Mouse (Mus musculus): ENCODE measurements around the gene Babam2. TPM values are rescaled to one million over a fixed set of nuclear protein-coding genes. Genes with fewer than 3 reads are reported as not detected.

Gene Babam2
- polyA plus RNA-seq, 1 experiment = 77.2 TPM

DNA sequence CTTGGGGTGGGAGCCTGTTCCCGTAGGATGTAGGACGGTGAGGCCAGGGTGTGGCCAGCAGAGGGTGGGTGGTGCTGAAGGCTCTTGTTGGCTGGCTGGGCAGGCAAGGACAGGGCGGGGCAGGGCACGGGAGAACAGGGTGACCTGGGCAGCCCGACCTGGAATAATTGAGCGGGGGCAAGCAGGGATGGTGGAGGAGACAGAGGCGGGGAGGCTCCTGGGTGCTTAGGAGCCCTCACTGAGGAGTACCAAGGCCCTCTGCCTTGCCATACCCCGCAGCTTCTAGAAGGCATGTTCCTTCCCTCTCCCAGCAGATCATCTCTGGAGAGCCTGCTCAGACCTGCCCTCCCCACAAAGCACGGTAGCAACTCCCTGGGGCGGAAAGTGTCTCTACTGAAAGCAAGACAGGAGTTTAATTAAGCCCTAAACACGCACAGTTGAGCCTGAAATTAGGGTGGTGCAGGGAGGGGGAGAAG lies 423.5 kb downstream of the Babam2 start:
- TF ChIP-seq SRF (IDR thresholded peaks at IDR 0.05; ENCODE audit: control insufficient read depth, insufficient read length, low read depth) (no peak), MAX (IDR thresholded peaks at IDR 0.05; ENCODE audit: low read depth) (no peak), E2F4 (IDR thresholded peaks at IDR 0.05; ENCODE audit: insufficient read depth) (no peak), POLR2A (IDR thresholded peaks at IDR 0.05; ENCODE audit: insufficient read length, low read depth) (no peak), MYOD1 (IDR thresholded peaks at IDR 0.05; ENCODE audit: control insufficient read depth in 1 of 3, insufficient read length in 2 of 3, low read depth in 2 of 3) (no peak), TCF12 (IDR thresholded peaks at IDR 0.05; ENCODE audit: insufficient read depth, poor library complexity, severe bottlenecking) (no peak), MYOG (IDR thresholded peaks at IDR 0.05; ENCODE audit: control insufficient read depth in 1 of 3, insufficient read depth in 1 of 3, insufficient read length in 2 of 3, low read depth in 2 of 3) (no peak), USF1 (IDR thresholded peaks at IDR 0.05; ENCODE audit: low read depth) (no peak), POLR2AphosphoS2 (IDR thresholded peaks at IDR 0.05; ENCODE audit: insufficient read length, low read depth) (no peak), TCF3 (IDR thresholded peaks at IDR 0.05; ENCODE audit: insufficient read length, low read depth) (no peak), CEBPB (IDR thresholded peaks at IDR 0.05; ENCODE audit: insufficient read depth, poor library complexity, severe bottlenecking) (no peak), REST (IDR thresholded peaks at IDR 0.05; ENCODE audit: insufficient read depth, insufficient read length) (no peak)
- no peaks in the 10 kb centered on the region for H3K36me3 ChIP-seq (ENCODE audit: control insufficient read depth, insufficient read depth)

DNA sequence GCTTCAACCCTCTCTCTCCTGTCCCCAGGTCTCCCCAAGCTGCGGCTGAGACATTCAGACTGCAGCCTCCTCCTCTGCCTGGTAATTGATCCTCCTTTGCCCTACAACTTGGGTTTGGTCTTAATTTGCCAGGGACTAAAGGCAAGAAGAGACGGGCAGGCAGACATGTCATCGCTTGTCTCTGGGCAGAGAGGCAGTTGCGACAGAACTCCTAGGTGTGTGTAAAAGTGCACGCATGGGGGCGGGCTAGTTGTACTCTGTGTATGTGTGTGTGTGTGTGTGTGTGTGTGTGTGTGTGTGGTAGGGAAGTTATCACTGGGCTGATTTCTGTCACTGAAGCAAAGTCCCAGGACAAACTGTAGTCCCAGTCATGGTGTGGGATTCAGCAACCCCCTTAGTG lies 424.5 kb downstream of the Babam2 start:
- no peaks in the 10 kb centered on the region for H3K27me3 ChIP-seq (ENCODE audit: control insufficient read depth, insufficient read depth, insufficient read length)
- no peaks in the 10 kb centered on the region for H3K36me3 ChIP-seq (ENCODE audit: control insufficient read depth, insufficient read depth)
- TF ChIP-seq MYOD1 (IDR thresholded peaks at IDR 0.05; ENCODE audit: control insufficient read depth in 1 of 3, insufficient read length in 2 of 3, low read depth in 2 of 3) (no peak), POLR2A (IDR thresholded peaks at IDR 0.05; ENCODE audit: insufficient read length, low read depth) (no peak), USF1 (IDR thresholded peaks at IDR 0.05; ENCODE audit: low read depth) (no peak), SRF (IDR thresholded peaks at IDR 0.05; ENCODE audit: control insufficient read depth, insufficient read length, low read depth) (no peak), POLR2AphosphoS2 (IDR thresholded peaks at IDR 0.05; ENCODE audit: insufficient read length, low read depth) (no peak), CEBPB (IDR thresholded peaks at IDR 0.05; ENCODE audit: insufficient read depth, poor library complexity, severe bottlenecking) (no peak), TCF12 (IDR thresholded peaks at IDR 0.05; ENCODE audit: insufficient read depth, poor library complexity, severe bottlenecking) (no peak), TCF3 (IDR thresholded peaks at IDR 0.05; ENCODE audit: insufficient read length, low read depth) (no peak), MYOG (IDR thresholded peaks at IDR 0.05; ENCODE audit: control insufficient read depth in 1 of 3, insufficient read depth in 1 of 3, insufficient read length in 2 of 3, low read depth in 2 of 3) (no peak), REST (IDR thresholded peaks at IDR 0.05; ENCODE audit: insufficient read depth, insufficient read length) (no peak), MAX (IDR thresholded peaks at IDR 0.05; ENCODE audit: low read depth) (no peak)
- H3K79me2 ChIP-seq (ENCODE audit: control insufficient read depth, insufficient read depth) = no peaks in the 10 kb centered on the region
- no peak overlapping the region for H3K4me3 ChIP-seq
- H3ac ChIP-seq (ENCODE audit: control insufficient read depth, insufficient read length) = no peak overlapping the region
- no peak overlapping the region for H3K4me2 ChIP-seq (ENCODE audit: low read depth)

More for the DNA sequence above, 423.5 kb downstream of the Babam2 start:
- Histone ChIP-seq H3K4me3 (no peak overlapping the region), H3K27me3 (ENCODE audit: control insufficient read depth, insufficient read depth, insufficient read length) (no peaks in the 10 kb centered on the region), H3K4me2 (ENCODE audit: low read depth) (no peak overlapping the region), H3ac (ENCODE audit: control insufficient read depth, insufficient read length) (no peak overlapping the region), H3K79me2 (ENCODE audit: control insufficient read depth, insufficient read depth) (no peaks in the 10 kb centered on the region)

DNA sequence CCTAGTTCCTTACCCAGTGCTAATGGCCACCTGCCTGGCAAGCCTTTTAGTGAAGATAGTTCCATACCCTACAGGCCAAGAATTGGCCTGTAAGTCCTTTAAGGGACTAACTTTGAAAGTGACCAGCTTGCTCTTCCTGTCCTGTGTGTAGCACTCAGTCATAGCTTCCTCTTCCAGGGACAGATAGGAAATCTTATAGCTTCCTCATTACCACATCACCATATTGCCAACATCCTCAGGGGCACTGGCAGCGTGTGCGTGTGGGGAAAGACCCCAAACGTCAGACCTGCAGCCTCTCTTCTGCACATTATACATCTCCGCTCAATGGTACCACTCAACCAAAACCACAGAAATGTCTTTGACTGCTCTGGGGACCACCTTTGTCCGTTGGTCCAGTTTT lies 424.9 kb downstream of the Babam2 start:
- H3K36me3 ChIP-seq (ENCODE audit: control insufficient read depth, insufficient read depth) = no peaks in the 10 kb centered on the region
- no peak overlapping the region for H3K4me3 ChIP-seq
- no peak overlapping the region for H3K4me2 ChIP-seq (ENCODE audit: low read depth)
- H3ac ChIP-seq (ENCODE audit: control insufficient read depth, insufficient read length) = no peak overlapping the region
- TF ChIP-seq POLR2AphosphoS2 (IDR thresholded peaks at IDR 0.05; ENCODE audit: insufficient read length, low read depth) (no peak), SRF (IDR thresholded peaks at IDR 0.05; ENCODE audit: control insufficient read depth, insufficient read length, low read depth) (no peak), TCF3 (IDR thresholded peaks at IDR 0.05; ENCODE audit: insufficient read length, low read depth) (no peak), E2F4 (IDR thresholded peaks at IDR 0.05; ENCODE audit: insufficient read depth) (no peak), MYOG (IDR thresholded peaks at IDR 0.05; ENCODE audit: control insufficient read depth in 1 of 3, insufficient read depth in 1 of 3, insufficient read length in 2 of 3, low read depth in 2 of 3) (no peak), REST (IDR thresholded peaks at IDR 0.05; ENCODE audit: insufficient read depth, insufficient read length) (no peak), USF1 (IDR thresholded peaks at IDR 0.05; ENCODE audit: low read depth) (no peak)
- no peaks in the 10 kb centered on the region for H3K79me2 ChIP-seq (ENCODE audit: control insufficient read depth, insufficient read depth)
- H3K27me3 ChIP-seq (ENCODE audit: control insufficient read depth, insufficient read depth, insufficient read length) = no peaks in the 10 kb centered on the region

DNA sequence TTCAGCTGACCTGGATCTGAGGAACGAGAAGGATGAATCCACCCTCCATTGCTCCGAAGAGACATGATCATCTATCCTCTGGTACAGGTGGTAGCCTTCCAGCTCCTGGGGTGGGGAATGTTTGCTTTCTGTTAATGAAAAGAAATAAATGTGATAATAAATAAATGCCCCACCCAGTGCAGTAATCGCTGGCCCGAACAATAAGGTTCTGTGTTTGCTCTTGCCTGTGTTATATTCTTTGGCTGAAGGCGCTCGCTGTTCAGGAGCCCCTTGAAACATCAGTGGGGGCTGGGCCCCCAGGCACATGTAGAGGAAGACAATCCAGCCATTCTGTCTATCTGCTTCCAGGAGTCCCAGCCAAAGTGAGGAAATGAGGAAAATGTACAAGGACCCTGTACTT lies 427.5 kb downstream of the Babam2 start:
- H3K27me3 ChIP-seq (ENCODE audit: control insufficient read depth, insufficient read depth, insufficient read length) = no peaks in the 10 kb centered on the region
- no peak overlapping the region for H3K4me2 ChIP-seq (ENCODE audit: low read depth)
- H3K36me3 ChIP-seq (ENCODE audit: control insufficient read depth, insufficient read depth) = no peaks in the 10 kb centered on the region
- no peak for TF ChIP-seq SRF (IDR thresholded peaks at IDR 0.05; ENCODE audit: control insufficient read depth, insufficient read length, low read depth)
- TF ChIP-seq USF1 (IDR thresholded peaks at IDR 0.05; ENCODE audit: low read depth) = no peak
- no peak for TF ChIP-seq MAX (IDR thresholded peaks at IDR 0.05; ENCODE audit: low read depth)
- no peak for TF ChIP-seq E2F4 (IDR thresholded peaks at IDR 0.05; ENCODE audit: insufficient read depth)
- TF ChIP-seq MYOD1 (IDR thresholded peaks at IDR 0.05; ENCODE audit: control insufficient read depth in 1 of 3, insufficient read length in 2 of 3, low read depth in 2 of 3) = no peak
- no peak for TF ChIP-seq REST (IDR thresholded peaks at IDR 0.05; ENCODE audit: insufficient read depth, insufficient read length)
- no peak for TF ChIP-seq CEBPB (IDR thresholded peaks at IDR 0.05; ENCODE audit: insufficient read depth, poor library complexity, severe bottlenecking)
- no peak for TF ChIP-seq POLR2A (IDR thresholded peaks at IDR 0.05; ENCODE audit: insufficient read length, low read depth)
- no peak for TF ChIP-seq TCF12 (IDR thresholded peaks at IDR 0.05; ENCODE audit: insufficient read depth, poor library complexity, severe bottlenecking)
- H3K79me2 ChIP-seq (ENCODE audit: control insufficient read depth, insufficient read depth) = no peaks in the 10 kb centered on the region
- no peak overlapping the region for H3K4me3 ChIP-seq
- no peak overlapping the region for H3ac ChIP-seq (ENCODE audit: control insufficient read depth, insufficient read length)

DNA sequence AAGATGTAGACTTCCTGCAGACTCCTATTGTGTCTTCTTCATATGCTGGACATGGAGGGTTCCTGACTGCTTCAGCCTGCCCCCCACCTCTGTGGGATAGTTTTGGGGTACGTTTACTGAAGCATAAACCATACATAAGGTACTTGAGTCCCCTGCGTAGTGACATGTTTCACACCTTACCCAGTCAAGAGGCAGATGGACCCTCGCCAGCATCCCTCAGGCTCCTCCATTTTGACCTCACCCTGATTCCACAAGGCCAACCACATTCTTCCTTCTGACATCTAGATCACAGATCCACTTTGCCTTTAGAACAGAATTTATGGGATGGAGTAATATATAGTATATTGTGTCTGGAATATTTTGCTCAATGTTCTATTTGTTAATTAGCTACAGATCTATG lies 429.7 kb downstream of the Babam2 start:
- Histone ChIP-seq H3K79me2 (ENCODE audit: control insufficient read depth, insufficient read depth) (no peaks in the 10 kb centered on the region), H3K27me3 (ENCODE audit: control insufficient read depth, insufficient read depth, insufficient read length) (no peaks in the 10 kb centered on the region), H3K4me3 (no peak overlapping the region), H3K4me2 (ENCODE audit: low read depth) (no peak overlapping the region), H3ac (ENCODE audit: control insufficient read depth, insufficient read length) (no peak overlapping the region), H3K36me3 (ENCODE audit: control insufficient read depth, insufficient read depth) (no peaks in the 10 kb centered on the region)
- no peak for TF ChIP-seq E2F4 (IDR thresholded peaks at IDR 0.05; ENCODE audit: insufficient read depth)
- TF ChIP-seq TCF12 (IDR thresholded peaks at IDR 0.05; ENCODE audit: insufficient read depth, poor library complexity, severe bottlenecking) = no peak
- TF ChIP-seq CEBPB (IDR thresholded peaks at IDR 0.05; ENCODE audit: insufficient read depth, poor library complexity, severe bottlenecking) = no peak
- no peak for TF ChIP-seq POLR2A (IDR thresholded peaks at IDR 0.05; ENCODE audit: insufficient read length, low read depth)
- TF ChIP-seq MYOG (IDR thresholded peaks at IDR 0.05; ENCODE audit: control insufficient read depth in 1 of 3, insufficient read depth in 1 of 3, insufficient read length in 2 of 3, low read depth in 2 of 3) = no peak
- no peak for TF ChIP-seq POLR2AphosphoS2 (IDR thresholded peaks at IDR 0.05; ENCODE audit: insufficient read length, low read depth)
- no peak for TF ChIP-seq USF1 (IDR thresholded peaks at IDR 0.05; ENCODE audit: low read depth)
- TF ChIP-seq MAX (IDR thresholded peaks at IDR 0.05; ENCODE audit: low read depth) = no peak
- no peak for TF ChIP-seq SRF (IDR thresholded peaks at IDR 0.05; ENCODE audit: control insufficient read depth, insufficient read length, low read depth)
- TF ChIP-seq REST (IDR thresholded peaks at IDR 0.05; ENCODE audit: insufficient read depth, insufficient read length) = no peak
- no peak for TF ChIP-seq MYOD1 (IDR thresholded peaks at IDR 0.05; ENCODE audit: control insufficient read depth in 1 of 3, insufficient read length in 2 of 3, low read depth in 2 of 3)
- no peak for TF ChIP-seq TCF3 (IDR thresholded peaks at IDR 0.05; ENCODE audit: insufficient read length, low read depth)
